Mouse (Mus musculus) urinary bladder, postnatal 36 days (tissue): Measurements from ENCODE around the gene Syt3.

Experiments
- DNase-seq, 2 experiments: peaks; one replicate each; pipeline ENCODE4 v3.0.0; 2022; ENCODE audit warnings: low spot score in 2 of 2, mixed read lengths in 1 of 2

The Syt3 gene

GRCm38 (mm10) chr7:44446070-44446855 is 62.4 kb downstream of the Syt3 start:
- DNase-seq, result no peak
